ENCODE assay signal across 15 mouse cellular contexts in the genomic region with DNA sequence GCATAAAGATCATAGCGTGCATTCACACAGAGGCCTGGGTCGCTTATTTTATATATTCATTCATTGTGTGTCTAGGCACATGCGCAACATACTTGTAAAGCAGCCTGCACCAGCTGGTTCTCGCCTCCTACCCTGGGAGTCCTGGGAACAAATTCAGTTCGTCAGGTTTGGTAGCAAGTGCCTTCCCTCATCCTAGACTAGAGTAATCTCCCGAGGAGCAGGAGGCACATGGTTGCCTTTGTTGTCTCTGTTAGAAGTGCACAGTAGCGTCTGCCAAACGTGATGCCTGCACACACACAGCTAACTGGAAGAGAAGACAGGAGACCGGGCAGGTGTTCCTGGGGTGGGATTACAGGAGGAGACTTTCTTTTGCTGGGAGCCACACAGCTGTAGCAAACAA. TPM values are rescaled to one million over a fixed set of nuclear protein-coding genes. Genes with fewer than 3 reads are reported as not detected.
DNase-seq lines count a peak whose midpoint lies in the region; ATAC-seq and TF ChIP-seq lines count a peak whose summit lies in the region.
"Had no signal": no experiment of that assay in that cellular context is flagged by ENCODE, and none has a peak within 500 bp of the region (broad histone marks: within the 10 kb centered on the region; RNA-seq: fewer than 3 reads in every experiment).

No protein-coding gene starts in this region.

- no peak overlapping the region for H3K9ac ChIP-seq in forebrain, embryonic 13.5 days
- no peak overlapping the region for H3K9ac ChIP-seq in forebrain, embryonic 11.5 days (ENCODE audit: low read length)
- H3K9ac ChIP-seq in midbrain, postnatal 0 days (replicated peaks; ENCODE audit: low read length, poor library complexity, severe bottlenecking), result no peak overlapping the region
- H3K9ac ChIP-seq: limb, embryonic 12.5 days; lung, embryonic 14.5 days; neural tube, embryonic 12.5 days had no signal

- ATAC-seq in forebrain, embryonic 13.5 days, result no peak
- no peak for ATAC-seq in forebrain, embryonic 11.5 days (replicated peaks; ENCODE audit: low FRiP score)
- no peak for ATAC-seq in midbrain, postnatal 0 days (ENCODE audit: low FRiP score)
- ATAC-seq: activated CD4-positive, CD25-positive, alpha-beta regulatory T cell, adult 4 months had no signal

- no peak overlapping the region for H3K4me3 ChIP-seq in forebrain, embryonic 13.5 days
- no peak overlapping the region for H3K4me3 ChIP-seq in forebrain, embryonic 11.5 days (ENCODE audit: low read depth, low read length)
- H3K4me3 ChIP-seq in midbrain, postnatal 0 days (ENCODE audit: low read depth, low read length), result no peak overlapping the region
- H3K4me3 ChIP-seq: limb, embryonic 12.5 days; megakaryocyte, embryonic 14.5 days; neural tube, embryonic 12.5 days had no signal

- no peaks in the 10 kb centered on the region for H3K27me3 ChIP-seq in forebrain, embryonic 13.5 days
- no peaks in the 10 kb centered on the region for H3K27me3 ChIP-seq in forebrain, embryonic 11.5 days (ENCODE audit: control insufficient read depth, insufficient read depth, low read length)
- no peaks in the 10 kb centered on the region for H3K27me3 ChIP-seq in midbrain, postnatal 0 days (ENCODE audit: insufficient read depth, low read length)
- H3K27me3 ChIP-seq: limb, embryonic 12.5 days; neural tube, embryonic 12.5 days had no signal

- H3K36me3 ChIP-seq in forebrain, embryonic 13.5 days (ENCODE audit: poor library complexity, severe bottlenecking), result peaks cover 68% of the 10 kb centered on the region
- no peaks in the 10 kb centered on the region; the same call in 1 of the 2 replicates for H3K36me3 ChIP-seq in forebrain, embryonic 11.5 days (ENCODE audit: control insufficient read depth, insufficient read depth, low read length)
- H3K36me3 ChIP-seq in midbrain, postnatal 0 days (ENCODE audit: insufficient read depth, low read length), result peaks cover 42% of the 10 kb centered on the region

- H3K9me3 ChIP-seq in forebrain, embryonic 13.5 days (replicated peaks), result no peaks in the 10 kb centered on the region
- H3K9me3 ChIP-seq in forebrain, embryonic 11.5 days (ENCODE audit: control insufficient read depth, low read length), result no peaks in the 10 kb centered on the region
- no peaks in the 10 kb centered on the region for H3K9me3 ChIP-seq in midbrain, postnatal 0 days (ENCODE audit: low read length)
- H3K9me3 ChIP-seq: limb, embryonic 12.5 days; megakaryocyte, embryonic 14.5 days; neural tube, embryonic 12.5 days had no signal

- no peak overlapping the region for H3K4me2 ChIP-seq in forebrain, embryonic 13.5 days
- no peak overlapping the region for H3K4me2 ChIP-seq in forebrain, embryonic 11.5 days (ENCODE audit: low read depth, low read length, severe bottlenecking)
- H3K4me2 ChIP-seq in midbrain, postnatal 0 days (ENCODE audit: low read depth, low read length, poor library complexity, severe bottlenecking), result no peak overlapping the region
- H3K4me2 ChIP-seq: limb, embryonic 12.5 days; lung, embryonic 14.5 days; neural tube, embryonic 12.5 days had no signal

- 70% methylated on average over 9 of the region's 9 CpGs for WGBS in forebrain, embryonic 13.5 days
- WGBS in forebrain, embryonic 11.5 days, result 80% methylated on average over 9 of the region's 9 CpGs
- WGBS in midbrain, postnatal 0 days, result 46% methylated on average over 9 of the region's 9 CpGs

- H3K4me1 ChIP-seq in forebrain, embryonic 13.5 days, result 0 out of 2 replicates have a peak, but pooled peaks cover 3% of the 10 kb centered on the region
- H3K4me1 ChIP-seq in forebrain, embryonic 11.5 days (replicated peaks; ENCODE audit: control insufficient read depth, insufficient read depth, low read length), result no peaks in the 10 kb centered on the region
- H3K4me1 ChIP-seq in midbrain, postnatal 0 days (ENCODE audit: insufficient read depth, low read length), result no peaks in the 10 kb centered on the region
- H3K4me1 ChIP-seq: limb, embryonic 12.5 days; neural tube, embryonic 12.5 days had no signal

- DNase-seq in forebrain, embryonic 11.5 days (ENCODE audit: low spot score), result no peak
- DNase-seq in left cerebral cortex, adult 18-20 months (ENCODE audit: low spot score in 2 of 2), result peak; percentile 24 to 34
- no peak for DNase-seq in left cerebral cortex, adult 11 months (ENCODE audit: low spot score)
- peak; percentile 52 to 58 for DNase-seq in layer of hippocampus, adult 8-10 months (ENCODE audit: low spot score in 2 of 2)
- peak; percentile 32 for DNase-seq in midbrain, postnatal 0 days (ENCODE audit: low spot score)
- no peak for DNase-seq in thymus, postnatal 25 days
- DNase-seq in gastrocnemius, postnatal 4 days (ENCODE audit: low spot score in 2 of 2), result no peak
- DNase-seq: cerebellum, postnatal 36 days; gastrocnemius, postnatal 36 days; lung, embryonic 14.5 days had no signal

- H3K27ac ChIP-seq in forebrain, embryonic 13.5 days, result peak overlapping the region; percentile 31
- H3K27ac ChIP-seq in forebrain, embryonic 11.5 days (ENCODE audit: low read depth, low read length), result no peak overlapping the region
- no peak overlapping the region; the same call in 1 of the 2 replicates for H3K27ac ChIP-seq in midbrain, postnatal 0 days (ENCODE audit: low read depth, low read length)
- H3K27ac ChIP-seq: limb, embryonic 12.5 days; neural tube, embryonic 12.5 days had no signal

- TF ChIP-seq CTCF in midbrain, postnatal 0 days (IDR thresholded peaks at IDR 0.05), result no peak

RNA-seq across cellular contexts. Expression of a gene that starts 29.6 kb away (rescaled TPM):
- 37.2 and 40.5 TPM in 2 replicates for polyA plus RNA-seq in forebrain, embryonic 13.5 days (2015; fragmentation: Nextera tagmentation; extraction: Ambion mirVana)
- 54.5 and 55.2 TPM in 2 replicates for polyA plus RNA-seq in forebrain, embryonic 11.5 days (2014; fragmentation: Nextera tagmentation; extraction: Ambion mirVana)
- 1 to 10 TPM; 8.8 to 9.3 TPM for total RNA-seq in left cerebral cortex, adult 18-20 months (2021)
- total RNA-seq in layer of hippocampus, adult 8-10 months (2022), result 10 to 100 TPM in 3 of 4 experiments, 1 to 10 TPM in 1; 9.1 to 12.0 (median 11.4) TPM
- total RNA-seq in midbrain, postnatal 0 days (2014; rRNA removed), result 12.0 and 17.2 TPM in 2 replicates
- 21.0 and 22.1 TPM in 2 replicates for polyA plus RNA-seq in midbrain, postnatal 0 days (2015; fragmentation: Nextera tagmentation; extraction: Ambion mirVana)
- 10 to 100 TPM; 11.4 to 11.7 TPM for total RNA-seq in gastrocnemius, postnatal 4 days (2021)

RNA-seq across cellular contexts. Expression of a gene that starts 35.7 kb away (rescaled TPM):
- polyA plus RNA-seq in forebrain, embryonic 13.5 days (2015; fragmentation: Nextera tagmentation; extraction: Ambion mirVana), result 41.4 and 49.4 TPM in 2 replicates
- polyA plus RNA-seq in forebrain, embryonic 11.5 days (2014; fragmentation: Nextera tagmentation; extraction: Ambion mirVana), result 44.9 and 45.4 TPM in 2 replicates
- total RNA-seq in left cerebral cortex, adult 18-20 months (2021), result 1 to 10 TPM; 8.4 to 8.7 TPM
- 10 to 100 TPM in 1 of 4 experiments, 1 to 10 TPM in 3; 9.4 to 10.6 (median 9.7) TPM for total RNA-seq in layer of hippocampus, adult 8-10 months (2022)
- total RNA-seq in midbrain, postnatal 0 days (2014; rRNA removed), result 57.3 and 57.6 TPM in 2 replicates
- polyA plus RNA-seq in midbrain, postnatal 0 days (2015; fragmentation: Nextera tagmentation; extraction: Ambion mirVana), result 34.4 and 35.9 TPM in 2 replicates
- total RNA-seq in gastrocnemius, postnatal 4 days (2021), result 10 to 100 TPM; 10.1 to 11.6 TPM

RNA-seq across cellular contexts. Expression of a gene that starts 36.4 kb away (rescaled TPM):
- polyA plus RNA-seq in forebrain, embryonic 13.5 days (2015; fragmentation: Nextera tagmentation; extraction: Ambion mirVana), result 14.2 and 16.4 TPM in 2 replicates
- 12.5 and 13.3 TPM in 2 replicates for polyA plus RNA-seq in forebrain, embryonic 11.5 days (2014; fragmentation: Nextera tagmentation; extraction: Ambion mirVana)
- 10 to 100 TPM; 31.4 to 32.4 TPM for total RNA-seq in left cerebral cortex, adult 18-20 months (2021)
- 10 to 100 TPM; 40.8 to 49.0 (median 45.1) TPM for total RNA-seq in layer of hippocampus, adult 8-10 months (2022)
- total RNA-seq in midbrain, postnatal 0 days (2014; rRNA removed), result 22.1 and 24.6 TPM in 2 replicates
- 13.7 and 14.6 TPM in 2 replicates for polyA plus RNA-seq in midbrain, postnatal 0 days (2015; fragmentation: Nextera tagmentation; extraction: Ambion mirVana)
- total RNA-seq in gastrocnemius, postnatal 4 days (2021), result 10 to 100 TPM; 16.0 to 16.8 TPM

RNA-seq across cellular contexts. Expression of a gene that starts 60.0 kb away (rescaled TPM):
- 173 and 181 TPM in 2 replicates for polyA plus RNA-seq in forebrain, embryonic 13.5 days (2015; fragmentation: Nextera tagmentation; extraction: Ambion mirVana)
- 172 and 184 TPM in 2 replicates for polyA plus RNA-seq in forebrain, embryonic 11.5 days (2014; fragmentation: Nextera tagmentation; extraction: Ambion mirVana)
- total RNA-seq in left cerebral cortex, adult 18-20 months (2021), result 10 to 100 TPM; 68.7 to 79.6 TPM
- 10 to 100 TPM; 56.8 to 69.2 (median 64.7) TPM for total RNA-seq in layer of hippocampus, adult 8-10 months (2022)
- 109 and 128 TPM in 2 replicates for total RNA-seq in midbrain, postnatal 0 days (2014; rRNA removed)
- 194 and 204 TPM in 2 replicates for polyA plus RNA-seq in midbrain, postnatal 0 days (2015; fragmentation: Nextera tagmentation; extraction: Ambion mirVana)
- total RNA-seq in gastrocnemius, postnatal 4 days (2021), result 10 to 100 TPM; 75.9 to 78.1 TPM

Comparison
In these comparisons a context has a peak if more than half of its experiments do, and no peak if none do; other contexts are left out.
1. DNase-seq: peak in left cerebral cortex, adult 18-20 months (2 of 2), layer of hippocampus, adult 8-10 months (2 of 2) and midbrain, postnatal 0 days (single experiment); none in forebrain, embryonic 11.5 days (single experiment), left cerebral cortex, adult 11 months (single experiment), thymus, postnatal 25 days (single experiment) and gastrocnemius, postnatal 4 days (0 of 2).